Mouse (Mus musculus): ENCODE data around the gene Aff1. TPM values are rescaled to one million over a fixed set of nuclear protein-coding genes. Genes with fewer than 3 reads are reported as not detected.
A peak's percentile ranks its signal among the peaks of the same experiment; 100 is the strongest.

Aff1 gene
- total and polyA plus RNA-seq, 2 experiments from 2014 or later = 6.5 to 29.0 TPM

GRCm38 (mm10) chr5:103830886-103831285 is 138.7 kb downstream of the Aff1 start:
- H3K4me3 ChIP-seq (ENCODE audit: low read depth, low read length) = no peak overlapping the region
- DNase-seq (ENCODE audit: low spot score) (no peak), ATAC-seq (ENCODE audit: insufficient read depth, low read depth) (no peak)
- TF ChIP-seq EP300 (IDR thresholded peaks at IDR 0.05; ENCODE audit: low read depth) (no peak), CTCF (IDR thresholded peaks at IDR 0.05; ENCODE audit: low read depth) (no peak)
- H3K4me2 ChIP-seq (ENCODE audit: low read depth, low read length) = no peak overlapping the region
- peaks cover 53% of the 10 kb centered on the region for H3K36me3 ChIP-seq (replicated peaks; ENCODE audit: control insufficient read depth, insufficient read depth, low read length)
- no peaks in the 10 kb centered on the region for H3K9me3 ChIP-seq (replicated peaks; ENCODE audit: control insufficient read depth, low read length)
- H3K27ac ChIP-seq (ENCODE audit: low read depth) = no peak overlapping the region
- H3K27me3 ChIP-seq (ENCODE audit: control insufficient read depth, insufficient read depth, low read length) = no peaks in the 10 kb centered on the region
- H3K4me1 ChIP-seq (ENCODE audit: control insufficient read depth, insufficient read depth) = peaks cover 24% of the 10 kb centered on the region
- H3K9ac ChIP-seq (replicated peaks; ENCODE audit: low read depth, low read length) = no peak overlapping the region
- 95% methylated on average over 1 of the region's 1 CpGs for WGBS

- Histone ChIP-seq H3K4me1 (ENCODE audit: control insufficient read depth, insufficient read depth) (peaks cover 19% of the 10 kb centered on the region), H3K9ac (replicated peaks; ENCODE audit: low read depth, low read length) (no peak overlapping the region), H3K27me3 (ENCODE audit: control insufficient read depth, insufficient read depth, low read length) (no peaks in the 10 kb centered on the region), H3K27ac (ENCODE audit: low read depth) (no peak overlapping the region), H3K4me2 (ENCODE audit: low read depth, low read length) (no peak overlapping the region), H3K9me3 (replicated peaks; ENCODE audit: control insufficient read depth, low read length) (no peaks in the 10 kb centered on the region), H3K36me3 (replicated peaks; ENCODE audit: control insufficient read depth, insufficient read depth, low read length) (peaks cover 39% of the 10 kb centered on the region), H3K4me3 (ENCODE audit: low read depth, low read length) (no peak overlapping the region)
- DNase-seq (ENCODE audit: low spot score) = no peak
- no peak for TF ChIP-seq CTCF (IDR thresholded peaks at IDR 0.05; ENCODE audit: low read depth)
- no peak for TF ChIP-seq EP300 (IDR thresholded peaks at IDR 0.05; ENCODE audit: low read depth)
- no peak for ATAC-seq (ENCODE audit: insufficient read depth, low read depth)
- 60% methylated on average over 15 of the region's 15 CpGs for WGBS
These were observed 143.4 kb downstream of the Aff1 start for GRCm38 (mm10) chr5:103835471-103836147.

DNA sequence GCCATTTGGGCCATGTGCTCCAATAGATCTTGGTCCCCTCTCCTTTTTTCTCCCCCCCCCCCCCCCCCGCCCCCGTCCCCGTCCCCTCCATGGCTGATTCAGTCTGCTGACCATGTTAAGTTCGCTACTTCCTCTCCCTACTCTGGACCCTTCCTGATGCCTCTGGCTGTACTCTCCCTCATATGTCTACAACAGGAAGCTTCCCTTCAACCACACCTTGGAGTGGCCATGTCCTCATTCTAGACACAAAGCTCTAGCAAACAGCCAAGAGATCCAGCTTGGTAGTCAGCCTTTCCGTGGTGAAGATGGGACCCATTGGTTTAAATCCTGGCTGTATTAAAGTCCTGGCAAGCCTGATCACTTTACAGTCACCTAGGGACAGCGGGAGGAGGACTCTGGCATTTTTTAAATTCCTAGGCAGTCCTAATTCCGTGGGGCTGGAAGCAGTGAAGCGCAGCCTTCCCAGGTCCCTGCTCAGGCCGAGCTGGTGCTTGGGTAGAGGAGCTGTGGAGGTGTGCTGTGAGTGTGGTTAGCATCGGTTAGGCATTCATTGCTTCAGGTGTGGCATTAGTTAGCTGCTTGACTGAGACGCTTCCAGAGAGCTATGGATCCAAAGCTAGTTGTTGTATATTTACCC is 144.1 kb downstream of the Aff1 start:
- DNase-seq (ENCODE audit: low spot score) = no peak
- H3K9me3 ChIP-seq (replicated peaks; ENCODE audit: control insufficient read depth, low read length) = no peaks in the 10 kb centered on the region
- no peak overlapping the region for H3K9ac ChIP-seq (replicated peaks; ENCODE audit: low read depth, low read length)
- H3K4me3 ChIP-seq (ENCODE audit: low read depth, low read length) = no peak overlapping the region
- no peak for TF ChIP-seq EP300 (IDR thresholded peaks at IDR 0.05; ENCODE audit: low read depth)
- H3K4me1 ChIP-seq (ENCODE audit: control insufficient read depth, insufficient read depth) = peaks cover 19% of the 10 kb centered on the region
- no peaks in the 10 kb centered on the region for H3K27me3 ChIP-seq (ENCODE audit: control insufficient read depth, insufficient read depth, low read length)
- H3K27ac ChIP-seq (ENCODE audit: low read depth) = no peak overlapping the region
- H3K36me3 ChIP-seq (replicated peaks; ENCODE audit: control insufficient read depth, insufficient read depth, low read length) = peaks cover 43% of the 10 kb centered on the region
- H3K4me2 ChIP-seq (ENCODE audit: low read depth, low read length) = no peak overlapping the region
- 53% methylated on average over 10 of the region's 11 CpGs for WGBS
- ATAC-seq (ENCODE audit: insufficient read depth, low read depth) = no peak

DNA sequence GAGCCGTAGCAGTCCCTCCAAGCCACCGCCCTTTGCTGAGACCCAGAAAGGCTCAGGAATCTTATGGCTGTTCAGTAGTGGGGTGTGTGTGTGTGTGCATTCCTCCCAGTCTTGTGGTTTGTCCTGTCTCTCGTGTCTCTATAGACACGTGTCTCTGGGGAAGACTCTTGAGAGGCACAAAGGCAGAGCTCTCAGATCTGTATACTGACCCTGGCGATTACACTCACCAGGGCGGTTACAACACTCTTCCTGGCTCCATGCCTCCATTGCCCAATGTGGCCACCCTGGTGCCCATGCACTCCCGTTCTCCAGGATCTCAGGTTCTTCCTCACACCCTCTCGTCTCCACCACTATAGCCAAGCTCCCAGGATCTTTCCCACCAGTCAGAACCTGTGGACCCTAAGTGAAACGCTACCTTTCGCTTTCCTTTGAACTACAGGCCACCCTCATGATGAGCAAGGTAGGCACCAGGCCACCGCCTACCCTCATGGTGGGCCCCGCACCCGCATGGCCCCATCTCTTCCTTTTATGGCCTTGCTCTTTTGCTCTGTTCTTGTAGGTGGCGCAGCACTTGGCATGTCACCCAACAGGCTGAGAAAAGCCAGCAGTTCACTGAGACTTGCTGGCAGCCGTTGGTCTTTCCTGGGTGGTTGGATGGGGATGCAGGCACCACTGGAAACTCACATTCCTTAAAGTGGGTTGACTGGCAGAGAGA is 146.5 kb downstream of the Aff1 start:
- H3K36me3 ChIP-seq (replicated peaks; ENCODE audit: control insufficient read depth, insufficient read depth, low read length) = peaks cover 47% of the 10 kb centered on the region
- no peak overlapping the region for H3K4me2 ChIP-seq (ENCODE audit: low read depth, low read length)
- 75% methylated on average over 15 of the region's 15 CpGs for WGBS
- ATAC-seq (ENCODE audit: insufficient read depth, low read depth) (peak; percentile 78), DNase-seq (ENCODE audit: low spot score) (peak; percentile 70)
- H3K9me3 ChIP-seq (replicated peaks; ENCODE audit: control insufficient read depth, low read length) = no peaks in the 10 kb centered on the region
- H3K27ac ChIP-seq (ENCODE audit: low read depth) = peak overlapping the region; percentile 70
- peaks cover 19% of the 10 kb centered on the region for H3K4me1 ChIP-seq (ENCODE audit: control insufficient read depth, insufficient read depth)
- TF ChIP-seq CTCF (IDR thresholded peaks at IDR 0.05; ENCODE audit: low read depth) (no peak), EP300 (IDR thresholded peaks at IDR 0.05; ENCODE audit: low read depth) (no peak)
- no peaks in the 10 kb centered on the region for H3K27me3 ChIP-seq (ENCODE audit: control insufficient read depth, insufficient read depth, low read length)
- H3K9ac ChIP-seq (replicated peaks; ENCODE audit: low read depth, low read length) = no peak overlapping the region
- H3K4me3 ChIP-seq (ENCODE audit: low read depth, low read length) = no peak overlapping the region

- Histone ChIP-seq H3K9me3 (replicated peaks; ENCODE audit: control insufficient read depth, low read length) (no peaks in the 10 kb centered on the region), H3K4me2 (ENCODE audit: low read depth, low read length) (no peak overlapping the region), H3K4me1 (ENCODE audit: control insufficient read depth, insufficient read depth) (peaks cover 19% of the 10 kb centered on the region), H3K36me3 (replicated peaks; ENCODE audit: control insufficient read depth, insufficient read depth, low read length) (peaks cover 47% of the 10 kb centered on the region), H3K27ac (ENCODE audit: low read depth) (peak overlapping the region; percentile 70), H3K9ac (replicated peaks; ENCODE audit: low read depth, low read length) (no peak overlapping the region), H3K4me3 (ENCODE audit: low read depth, low read length) (no peak overlapping the region), H3K27me3 (ENCODE audit: control insufficient read depth, insufficient read depth, low read length) (no peaks in the 10 kb centered on the region)
- TF ChIP-seq CTCF (IDR thresholded peaks at IDR 0.05; ENCODE audit: low read depth) (no peak), EP300 (IDR thresholded peaks at IDR 0.05; ENCODE audit: low read depth) (no peak)
- DNase-seq (ENCODE audit: low spot score) = no peak
- ATAC-seq (ENCODE audit: insufficient read depth, low read depth) = no peak
- WGBS = 35% methylated on average over 3 of the region's 3 CpGs
These were observed 147.1 kb downstream of the Aff1 start for GRCm38 (mm10) chr5:103839265-103839626.
